Mouse (Mus musculus) ovary, postnatal 36 days (tissue): ENCODE measurements around the gene Naa11.

Experiments used
- DNase-seq: peaks from one replicate; pipeline ENCODE4 v3.0.0; 2022; ENCODE audit warnings: low spot score, mixed read lengths

The Naa11 gene

DNA sequence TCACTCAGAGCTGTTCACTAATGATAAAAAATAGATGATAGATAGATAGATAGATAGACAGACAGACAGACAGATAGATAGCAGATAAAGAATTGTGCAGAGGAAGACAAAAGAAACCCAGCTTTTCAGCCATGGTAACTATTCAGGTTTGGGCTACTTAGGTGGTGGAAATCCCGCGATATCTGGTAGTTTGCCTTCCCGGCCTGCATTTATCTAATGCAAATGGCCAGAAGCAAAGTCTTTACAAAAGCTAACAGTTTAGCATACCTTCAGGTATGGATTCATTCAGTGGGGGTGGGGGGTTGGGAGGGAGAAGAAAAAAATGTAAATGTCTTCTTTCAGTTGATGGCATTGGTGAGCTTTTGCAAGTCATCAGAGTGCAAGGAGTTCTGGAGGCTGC, 48.0 kb downstream of the Naa11 start:
- no peak for DNase-seq

DNA sequence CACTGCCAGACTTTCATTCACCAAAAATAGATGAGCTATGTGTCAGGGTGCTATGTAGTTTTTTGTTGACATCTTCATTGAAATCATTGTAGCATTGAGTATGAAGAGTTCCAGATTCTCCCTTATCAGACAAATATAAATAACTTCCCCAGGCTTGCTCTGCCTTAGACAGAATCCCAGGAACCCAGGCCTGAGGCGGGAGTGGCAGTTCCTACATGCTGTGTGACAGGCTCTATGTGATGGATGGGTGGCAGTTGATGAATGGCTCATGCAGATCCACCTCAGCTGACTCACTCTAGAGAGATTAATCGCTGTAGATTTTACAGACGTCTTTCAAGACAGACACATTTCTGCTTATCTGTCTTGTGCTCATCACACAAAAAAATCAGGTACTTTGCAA, 57.4 kb downstream of the Naa11 start:
- DNase-seq: no peak
